Mouse (Mus musculus): Measurements from ENCODE around the gene Mfsd11. TPM values are rescaled to one million over a fixed set of nuclear protein-coding genes. Genes with fewer than 3 reads are reported as not detected.
"Not testable (repeated sequence)": the region's sequence is repeated elsewhere in the genome, so short reads cannot be mapped to it uniquely, and the experiment has no call there.

The Mfsd11 gene
- total RNA-seq, 2 experiments from 2014 or later: 39.3 to 41.8 TPM

- DNase-seq (ENCODE audit: extremely low spot score in 1 of 2, low spot score in 2 of 2): peak; percentile 69 to 76
- intact Hi-C loops (cut with DNase I): loop anchor here (1.0 kb wide), 1 partner anchor 11 kb away; the partner anchor contains the start of gene Srsf2
- peak overlapping the region; percentile 78 for H3K4me3 ChIP-seq
- H3K27ac ChIP-seq: peak overlapping the region; percentile 92
- no peak; the same call in 1 of the 2 replicates for TF ChIP-seq CTCF (IDR thresholded peaks at IDR 0.05)
Measured at GRCm38 (mm10) chr11:116842531-116843260, 9.5 kb upstream of the Mfsd11 start.

GRCm38 (mm10) chr11:116843261-116844233 is 8.7 kb upstream of the Mfsd11 start, which contains the start of the genes Mettl23 and Jmjd6:
Mettl23 (plus strand) TSS chr11:116843278.
Jmjd6 (minus strand) TSS chr11:116843449.
- no peak for TF ChIP-seq CTCF (IDR thresholded peaks at IDR 0.05)
- Histone ChIP-seq H3K27ac (peak within 1 kb of the TSS; percentile 92), H3K4me3 (peak within 1 kb of the TSS; percentile 78)
- intact Hi-C loops (cut with DNase I): loop anchor here (1.0 kb wide), 1 partner anchor 10 kb away; the partner anchor contains the start of gene Srsf2
- peak; percentile 95 to 98 for DNase-seq (ENCODE audit: extremely low spot score in 1 of 2, low spot score in 2 of 2)

- Histone ChIP-seq H3K27ac (no peak overlapping the region), H3K4me3 (no peak overlapping the region)
- TF ChIP-seq CTCF (IDR thresholded peaks at IDR 0.05): no peak
- intact Hi-C loops (cut with DNase I): no loop called here
- DNase-seq (ENCODE audit: extremely low spot score in 1 of 2, low spot score in 2 of 2): no peak
Measured at GRCm38 (mm10) chr11:116846593-116847181, 5.6 kb upstream of the Mfsd11 start.

- intact Hi-C loops (cut with DNase I): no loop called here
Measured at GRCm38 (mm10) chr11:116847187-116848085, 4.8 kb upstream of the Mfsd11 start.

GRCm38 (mm10) chr11:116848086-116848876 is 4.0 kb upstream of the Mfsd11 start:
- intact Hi-C loops (cut with DNase I): no loop called here
- Histone ChIP-seq H3K27ac (no peak overlapping the region), H3K4me3 (no peak overlapping the region)
- DNase-seq (ENCODE audit: extremely low spot score in 1 of 2, low spot score in 2 of 2): no peak
- TF ChIP-seq CTCF (IDR thresholded peaks at IDR 0.05): no peak

More at GRCm38 (mm10) chr11:116847187-116848085, 4.8 kb upstream of the Mfsd11 start:
- Histone ChIP-seq H3K27ac (no peak overlapping the region), H3K4me3 (no peak overlapping the region)
- DNase-seq (ENCODE audit: extremely low spot score in 1 of 2, low spot score in 2 of 2): no peak
- no peak for TF ChIP-seq CTCF (IDR thresholded peaks at IDR 0.05)

- intact Hi-C loops (cut with DNase I); H3K4me3 ChIP-seq; H3K27ac ChIP-seq; DNase-seq (ENCODE audit: extremely low spot score in 1 of 2, low spot score in 2 of 2): not testable (repeated sequence)
Measured at GRCm38 (mm10) chr11:116848877-116849178, 3.4 kb upstream of the Mfsd11 start.

GRCm38 (mm10) chr11:116849587-116849986 is 2.7 kb upstream of the Mfsd11 start:
- Histone ChIP-seq H3K27ac (no peak overlapping the region), H3K4me3 (no peak overlapping the region)
- no peak for DNase-seq (ENCODE audit: extremely low spot score in 1 of 2, low spot score in 2 of 2)
- intact Hi-C loops (cut with DNase I): no loop called here
- TF ChIP-seq CTCF (IDR thresholded peaks at IDR 0.05): no peak

- TF ChIP-seq CTCF (IDR thresholded peaks at IDR 0.05): no peak
- DNase-seq (ENCODE audit: extremely low spot score in 1 of 2, low spot score in 2 of 2): no peak
- Histone ChIP-seq H3K4me3 (no peak overlapping the region; the same call in 1 of the 2 replicates), H3K27ac (no peak overlapping the region)
- intact Hi-C loops (cut with DNase I): no loop called here
Measured at GRCm38 (mm10) chr11:116850085-116850484, 2.2 kb upstream of the Mfsd11 start.

GRCm38 (mm10) chr11:116850833-116851477 is 1.3 kb upstream of the Mfsd11 start:
- intact Hi-C loops (cut with DNase I): no loop called here
- H3K27ac ChIP-seq: peak overlapping the region; percentile 96; the same call in 1 of the 2 replicates
- peak overlapping the region; percentile 78 for H3K4me3 ChIP-seq
- TF ChIP-seq CTCF (IDR thresholded peaks at IDR 0.05): no peak
- DNase-seq (ENCODE audit: extremely low spot score in 1 of 2, low spot score in 2 of 2): no peak

Measured in left cerebral cortex, adult 2 months (tissue).